Mouse (Mus musculus) left cerebral cortex, postnatal 4 days (tissue): Measurements from ENCODE around the gene Akr1b10. TPM values are rescaled to one million over a fixed set of nuclear protein-coding genes. Genes with fewer than 3 reads are reported as not detected.

Experiments
- DNase-seq: peaks from one replicate; pipeline ENCODE4 v3.0.0-alpha.2; 2022
- intact Hi-C: fragments of 180-260 bp; cut with DNase I; formaldehyde crosslinking; loops from one replicate; pipeline ENCODE4 v1.15.1; 2025
- total RNA-seq, 2 experiments: library from RNA; stranded (reverse); gene quantifications; 2 replicates each; pipeline ENCODE4 v1.2.3; 2021

Gene Akr1b10
- total RNA-seq, 2 experiments from 2014 or later, result 9.0 to 10.3 TPM

GRCm38 (mm10) chr6:34443791-34444190 is 59.8 kb downstream of the Akr1b10 start:
- no peak for DNase-seq
- intact Hi-C loops, result no loop called here

Other genes starting within 250 kb of the Akr1b10 start
- 10 to 100 TPM; 35.8 to 36.9 TPM for gene Slc35b4, start 207.1 kb upstream of the Akr1b10 start, total RNA-seq
- 10 to 100 TPM; 56.1 to 59.4 TPM for gene Akr1b3, start 66.7 kb upstream of the Akr1b10 start, total RNA-seq
- gene Akr1b8, start 30.1 kb upstream of the Akr1b10 start, total RNA-seq, result 1 to 10 TPM in 1 of 2 experiments, under 1 TPM in 1; 0.28 to 1.2 TPM
- not detected for gene Akr1b7, start 28.1 kb downstream of the Akr1b10 start, total RNA-seq
- 10 to 100 TPM; 68.3 to 68.6 TPM for gene Bpgm, start 92.0 kb downstream of the Akr1b10 start, total RNA-seq
- 10 to 100 TPM; 27.4 to 30.2 TPM for gene Cald1, start 214.3 kb downstream of the Akr1b10 start, total RNA-seq